Mouse (Mus musculus): ENCODE results near the gene Dph2. TPM values are rescaled to one million over a fixed set of nuclear protein-coding genes. Genes with fewer than 3 reads are reported as not detected.
A peak's percentile ranks its signal among the peaks of the same experiment; 100 is the strongest.

Dph2 gene
- total RNA-seq (2022) = 10 to 100 TPM in 2 of 4 experiments, 1 to 10 TPM in 2; 9.5 to 12.0 (median 10.7) TPM

GRCm38 (mm10) chr4:117891738-117892161 lies at the start of gene Dph2:
TSS of gene Dph2 (minus strand) at chr4:117892032.
- peak; percentile 54 to 88 for DNase-seq (ENCODE audit: low spot score in 2 of 2)

GRCm38 (mm10) chr4:117936964-117937363 lies 45.1 kb upstream of the Dph2 start:
- DNase-seq (ENCODE audit: low spot score in 2 of 2) = no peak

GRCm38 (mm10) chr4:117934081-117934480 lies 42.2 kb upstream of the Dph2 start:
- DNase-seq (ENCODE audit: low spot score in 2 of 2) = no peak

GRCm38 (mm10) chr4:117933248-117933647 lies 41.4 kb upstream of the Dph2 start:
- DNase-seq (ENCODE audit: low spot score in 2 of 2) = no peak

GRCm38 (mm10) chr4:117929391-117929881 lies 37.6 kb upstream of the Dph2 start, which contains the start of gene Artn:
TSS of gene Artn (minus strand) at chr4:117929763.
- DNase-seq (ENCODE audit: low spot score in 2 of 2) = no peak

GRCm38 (mm10) chr4:117928699-117929241 lies 36.9 kb upstream of the Dph2 start:
- DNase-seq (ENCODE audit: low spot score in 2 of 2) = no peak

GRCm38 (mm10) chr4:117928234-117928633 lies 36.4 kb upstream of the Dph2 start:
- DNase-seq (ENCODE audit: low spot score in 2 of 2) = no peak

GRCm38 (mm10) chr4:117926545-117927482 lies 35.0 kb upstream of the Dph2 start:
- DNase-seq (ENCODE audit: low spot score in 2 of 2) = peak in 1 of 2 experiments; percentile 61

GRCm38 (mm10) chr4:117924916-117925315 lies 33.1 kb upstream of the Dph2 start:
- DNase-seq (ENCODE audit: low spot score in 2 of 2) = no peak

GRCm38 (mm10) chr4:117923450-117923849 lies 31.6 kb upstream of the Dph2 start:
- DNase-seq (ENCODE audit: low spot score in 2 of 2) = no peak

- DNase-seq (ENCODE audit: low spot score in 2 of 2) = no peak
Measured at GRCm38 (mm10) chr4:117921358-117921757, 29.5 kb upstream of the Dph2 start.

GRCm38 (mm10) chr4:117918762-117919161 lies 26.9 kb upstream of the Dph2 start:
- DNase-seq (ENCODE audit: low spot score in 2 of 2) = no peak

GRCm38 (mm10) chr4:117918261-117918660 lies 26.4 kb upstream of the Dph2 start:
- no peak for DNase-seq (ENCODE audit: low spot score in 2 of 2)

GRCm38 (mm10) chr4:117917847-117918246 lies 26.0 kb upstream of the Dph2 start:
- DNase-seq (ENCODE audit: low spot score in 2 of 2) = no peak

GRCm38 (mm10) chr4:117917402-117917801 lies 25.6 kb upstream of the Dph2 start:
- no peak for DNase-seq (ENCODE audit: low spot score in 2 of 2)

GRCm38 (mm10) chr4:117916386-117916785 lies 24.6 kb upstream of the Dph2 start:
- no peak for DNase-seq (ENCODE audit: low spot score in 2 of 2)

- DNase-seq (ENCODE audit: low spot score in 2 of 2) = peak in 1 of 2 experiments; percentile 31
Measured at GRCm38 (mm10) chr4:117915489-117916105, 23.8 kb upstream of the Dph2 start.

GRCm38 (mm10) chr4:117914591-117915442 lies 23.0 kb upstream of the Dph2 start, which contains the start of gene Ipo13:
TSS of gene Ipo13 (minus strand) at chr4:117914999.
- DNase-seq (ENCODE audit: low spot score in 2 of 2) = peak; percentile 91 to 95

- peak in 1 of 2 experiments; percentile 36 for DNase-seq (ENCODE audit: low spot score in 2 of 2)
Measured at GRCm38 (mm10) chr4:117914031-117914430, 22.2 kb upstream of the Dph2 start.

- peak in 1 of 2 experiments; percentile 33 for DNase-seq (ENCODE audit: low spot score in 2 of 2)
Measured at GRCm38 (mm10) chr4:117913421-117913820, 21.6 kb upstream of the Dph2 start.
